Comparison of ENCODE assay signal across 24 mouse cellular contexts in the genomic region with DNA sequence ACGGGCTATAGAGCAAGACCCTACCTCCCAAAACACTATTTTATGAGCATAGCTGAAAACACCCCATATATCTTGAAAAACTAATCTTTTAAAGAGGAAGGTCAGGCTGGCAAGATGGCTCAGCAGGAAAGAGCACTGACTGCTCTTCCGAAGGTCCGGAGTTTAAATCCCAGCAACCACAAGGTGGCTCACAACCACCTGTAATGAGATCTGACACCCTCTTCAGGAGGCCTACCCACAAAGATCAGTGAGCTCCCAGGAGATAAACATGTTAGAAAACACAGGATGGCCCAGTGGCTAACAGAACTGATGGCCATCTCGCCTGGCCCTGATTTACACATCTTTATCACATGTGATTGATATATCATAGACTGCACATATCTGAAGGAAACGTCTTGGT. TPM values are rescaled to one million over a fixed set of nuclear protein-coding genes. Genes with fewer than 3 reads are reported as not detected.
DNase-seq lines count a peak whose midpoint lies in the region; ATAC-seq and TF ChIP-seq lines count a peak whose summit lies in the region.
"Had no signal": no experiment of that assay in that cellular context is flagged by ENCODE, and none has a peak within 500 bp of the region (broad histone marks: within the 10 kb centered on the region; RNA-seq: fewer than 3 reads in every experiment).

No protein-coding gene starts in this region.

- H3K79me2 ChIP-seq in MEL (ENCODE audit: control insufficient read depth, insufficient read depth, low read length, poor library complexity), result no peaks in the 10 kb centered on the region

- ATAC-seq in intestine, postnatal 0 days, result no peak
- no peak for ATAC-seq in intestine, embryonic 16.5 days
- no peak for ATAC-seq in lung, postnatal 0 days
- no peak for ATAC-seq in hindbrain, embryonic 12.5 days (ENCODE audit: low FRiP score)
- ATAC-seq: activated CD4-positive, CD25-positive, alpha-beta regulatory T cell, adult 4 months had no signal

- H3K4me1 ChIP-seq in intestine, postnatal 0 days (replicated peaks; ENCODE audit: control insufficient read depth, insufficient read depth, low read length), result no peaks in the 10 kb centered on the region
- no peaks in the 10 kb centered on the region for H3K4me1 ChIP-seq in intestine, embryonic 16.5 days (ENCODE audit: control insufficient read depth, insufficient read depth, low read length)
- no peaks in the 10 kb centered on the region for H3K4me1 ChIP-seq in lung, postnatal 0 days (ENCODE audit: insufficient read depth, low read depth, low read length)
- peaks cover 2 to 13% of the 10 kb centered on the region in 2 experiments for H3K4me1 ChIP-seq in MEL (ENCODE audit: control insufficient read depth in 1 of 2, insufficient read depth in 2 of 2, low read length in 2 of 2)
- no peaks in the 10 kb centered on the region for H3K4me1 ChIP-seq in hindbrain, embryonic 12.5 days
- H3K4me1 ChIP-seq: embryonic facial prominence, embryonic 12.5 days; hindbrain, embryonic 13.5 days; limb, embryonic 13.5 days; liver, embryonic 13.5 days; midbrain, embryonic 12.5 days; neural tube, embryonic 12.5 days had no signal

- 46% methylated on average over 5 of the region's 5 CpGs for WGBS in intestine, postnatal 0 days
- WGBS in intestine, embryonic 16.5 days, result 45% methylated on average over 5 of the region's 5 CpGs
- WGBS in lung, postnatal 0 days, result 36% methylated on average over 5 of the region's 5 CpGs
- 51% methylated on average over 5 of the region's 5 CpGs for WGBS in hindbrain, embryonic 12.5 days

- TF ChIP-seq EP300 in lung, postnatal 0 days (IDR thresholded peaks at IDR 0.05), result no peak
- no peak for TF ChIP-seq EP300 in MEL (IDR thresholded peaks at IDR 0.05; ENCODE audit: low read depth in 1 of 2, low read length in 2 of 2)

- peak; percentile 46 for TF ChIP-seq CTCF in intestine, postnatal 0 days (IDR thresholded peaks at IDR 0.05; ENCODE audit: low read depth)
- TF ChIP-seq CTCF in lung, postnatal 0 days (IDR thresholded peaks at IDR 0.05), result peak; percentile 20; the same call in 1 of the 2 replicates
- TF ChIP-seq CTCF in MEL (IDR thresholded peaks at IDR 0.05 in 2 of 3, conservative IDR thresholded peaks at IDR 0.05 in 1 of 3; ENCODE audit: control insufficient read depth in 1 of 3, insufficient read depth in 1 of 3, low read depth in 2 of 3, low read length in 3 of 3, poor library complexity in 1 of 3, severe bottlenecking in 1 of 3), result no peak; a peak in 1 of 6 replicates

- no peaks in the 10 kb centered on the region for H3K36me3 ChIP-seq in intestine, postnatal 0 days (ENCODE audit: control insufficient read depth, insufficient read depth)
- no peaks in the 10 kb centered on the region for H3K36me3 ChIP-seq in intestine, embryonic 16.5 days (ENCODE audit: control insufficient read depth, insufficient read depth, low read length)
- no peaks in the 10 kb centered on the region for H3K36me3 ChIP-seq in lung, postnatal 0 days (ENCODE audit: insufficient read depth, low read length)
- peaks cover 0 to 11% of the 10 kb centered on the region in 2 experiments; a peak in 2 of 4 replicates for H3K36me3 ChIP-seq in MEL (ENCODE audit: control insufficient read depth in 1 of 2, insufficient read depth in 2 of 2, low read length in 2 of 2)
- no peaks in the 10 kb centered on the region for H3K36me3 ChIP-seq in hindbrain, embryonic 12.5 days
- H3K36me3 ChIP-seq: embryonic facial prominence, embryonic 12.5 days; hindbrain, embryonic 13.5 days; limb, embryonic 13.5 days; liver, embryonic 13.5 days; midbrain, embryonic 12.5 days; neural tube, embryonic 12.5 days had no signal

- H3K27ac ChIP-seq in intestine, postnatal 0 days (ENCODE audit: low read depth, low read length), result no peak overlapping the region
- H3K27ac ChIP-seq in intestine, embryonic 16.5 days (ENCODE audit: low read length), result no peak overlapping the region
- H3K27ac ChIP-seq in lung, postnatal 0 days (ENCODE audit: low read length), result no peak overlapping the region
- no peak overlapping the region for H3K27ac ChIP-seq in MEL (ENCODE audit: control insufficient read depth, low read depth, low read length)
- no peak overlapping the region for H3K27ac ChIP-seq in hindbrain, embryonic 12.5 days
- H3K27ac ChIP-seq: embryonic facial prominence, embryonic 12.5 days; hindbrain, embryonic 13.5 days; limb, embryonic 13.5 days; liver, embryonic 13.5 days; midbrain, embryonic 12.5 days; neural tube, embryonic 12.5 days had no signal

- no peaks in the 10 kb centered on the region for H3K27me3 ChIP-seq in intestine, postnatal 0 days (replicated peaks; ENCODE audit: control insufficient read depth, insufficient read depth, low read length)
- no peaks in the 10 kb centered on the region for H3K27me3 ChIP-seq in intestine, embryonic 16.5 days (replicated peaks; ENCODE audit: control insufficient read depth, insufficient read depth, low read length)
- no peaks in the 10 kb centered on the region for H3K27me3 ChIP-seq in lung, postnatal 0 days (replicated peaks; ENCODE audit: insufficient read depth, low read length)
- no peaks in the 10 kb centered on the region for H3K27me3 ChIP-seq in MEL (ENCODE audit: control insufficient read depth in 1 of 2, insufficient read depth in 2 of 2, low read length in 2 of 2)
- H3K27me3 ChIP-seq in hindbrain, embryonic 12.5 days, result no peaks in the 10 kb centered on the region
- H3K27me3 ChIP-seq: embryonic facial prominence, embryonic 12.5 days; limb, embryonic 13.5 days; liver, embryonic 13.5 days; midbrain, embryonic 12.5 days; neural tube, embryonic 12.5 days had no signal

- H3K9me3 ChIP-seq in intestine, postnatal 0 days (ENCODE audit: control insufficient read depth), result no peaks in the 10 kb centered on the region
- H3K9me3 ChIP-seq in intestine, embryonic 16.5 days (ENCODE audit: control insufficient read depth, low read length), result no peaks in the 10 kb centered on the region
- H3K9me3 ChIP-seq in lung, postnatal 0 days (ENCODE audit: low read length), result no peaks in the 10 kb centered on the region
- H3K9me3 ChIP-seq in MEL (replicated peaks; ENCODE audit: insufficient read depth, low read length), result no peaks in the 10 kb centered on the region
- no peaks in the 10 kb centered on the region for H3K9me3 ChIP-seq in hindbrain, embryonic 12.5 days (replicated peaks)
- H3K9me3 ChIP-seq: embryonic facial prominence, embryonic 12.5 days; hindbrain, embryonic 13.5 days; limb, embryonic 13.5 days; liver, embryonic 13.5 days; midbrain, embryonic 12.5 days; neural tube, embryonic 12.5 days had no signal

- no peak overlapping the region for H3K4me2 ChIP-seq in intestine, postnatal 0 days (replicated peaks; ENCODE audit: low read depth)
- H3K4me2 ChIP-seq in intestine, embryonic 16.5 days (ENCODE audit: low read depth, low read length), result no peak overlapping the region
- H3K4me2 ChIP-seq in lung, postnatal 0 days (replicated peaks; ENCODE audit: low read depth, low read length), result no peak overlapping the region
- no peak overlapping the region for H3K4me2 ChIP-seq in hindbrain, embryonic 12.5 days (replicated peaks)
- H3K4me2 ChIP-seq: embryonic facial prominence, embryonic 12.5 days; heart, embryonic 11.5 days; hindbrain, embryonic 13.5 days; limb, embryonic 13.5 days; liver, embryonic 13.5 days; midbrain, embryonic 12.5 days; neural tube, embryonic 12.5 days had no signal

- DNase-seq in lung, postnatal 0 days (ENCODE audit: low spot score), result no peak
- no peak for DNase-seq in lung, adult 18-20 months
- peak; percentile 1 for DNase-seq in MEL (ENCODE audit: low read depth, low spot score)
- peak; percentile 52 for DNase-seq in ZHBTc4 (ENCODE audit: low read depth, low spot score)
- no peak for DNase-seq in left cerebral cortex, adult 9 months (ENCODE audit: low spot score in 2 of 2)
- DNase-seq: adrenal gland, adult 8-10 months; cerebellum, adult 18-20 months; cerebellum, postnatal 25 days; heart, postnatal 10 days; liver, embryonic 13.5 days; retina, postnatal 1 day; right cerebral cortex, postnatal 25 days; spleen, adult 18-20 months; thymus, postnatal 25 days had no signal

- H3K4me3 ChIP-seq in intestine, postnatal 0 days (ENCODE audit: low read depth, low read length), result no peak overlapping the region
- no peak overlapping the region for H3K4me3 ChIP-seq in intestine, embryonic 16.5 days (ENCODE audit: low read length)
- no peak overlapping the region for H3K4me3 ChIP-seq in lung, postnatal 0 days (ENCODE audit: low read depth, low read length)
- H3K4me3 ChIP-seq in MEL (ENCODE audit: control insufficient read depth in 1 of 2, insufficient read depth in 1 of 2, low read depth in 2 of 2, low read length in 2 of 2), result no peak overlapping the region
- no peak overlapping the region for H3K4me3 ChIP-seq in hindbrain, embryonic 12.5 days
- H3K4me3 ChIP-seq: embryonic facial prominence, embryonic 12.5 days; hindbrain, embryonic 13.5 days; limb, embryonic 13.5 days; liver, embryonic 13.5 days; midbrain, embryonic 12.5 days; neural tube, embryonic 12.5 days had no signal

- no peak for TF ChIP-seq POLR2A in MEL (IDR thresholded peaks at IDR 0.05; ENCODE audit: control insufficient read depth in 1 of 2, insufficient read depth in 1 of 2, low read depth in 1 of 2, low read length in 2 of 2, poor library complexity in 1 of 2)

- H3K9ac ChIP-seq in intestine, postnatal 0 days (ENCODE audit: low read depth, low read length), result no peak overlapping the region
- H3K9ac ChIP-seq in intestine, embryonic 16.5 days (ENCODE audit: low read depth, low read length), result no peak overlapping the region
- no peak overlapping the region for H3K9ac ChIP-seq in lung, postnatal 0 days (replicated peaks; ENCODE audit: low read depth)
- no peak overlapping the region for H3K9ac ChIP-seq in MEL (ENCODE audit: control insufficient read depth, low read depth, low read length, poor library complexity, severe bottlenecking)
- H3K9ac ChIP-seq in hindbrain, embryonic 12.5 days, result no peak overlapping the region
- H3K9ac ChIP-seq: embryonic facial prominence, embryonic 12.5 days; hindbrain, embryonic 13.5 days; limb, embryonic 13.5 days; liver, embryonic 13.5 days; midbrain, embryonic 12.5 days; neural tube, embryonic 12.5 days had no signal

- no peak for TF ChIP-seq RAD21 in MEL (IDR thresholded peaks at IDR 0.05; ENCODE audit: low read depth, low read length)

RNA-seq across cellular contexts. Expression of a gene that starts 31.5 kb away (rescaled TPM):
- polyA plus RNA-seq in intestine, postnatal 0 days (2015; fragmentation: Nextera tagmentation; extraction: Ambion mirVana), result 7.0 and 8.2 TPM in 2 replicates
- 5.0 and 6.1 TPM in 2 replicates for polyA plus RNA-seq in intestine, embryonic 16.5 days (2015; fragmentation: Nextera tagmentation; extraction: Ambion mirVana)
- 11.6 and 12.2 TPM in 2 replicates for polyA plus RNA-seq in lung, postnatal 0 days (2015; fragmentation: Nextera tagmentation; extraction: Ambion mirVana)
- 0.69 and 0.85 TPM in 2 replicates for total RNA-seq in MEL (2012; rRNA removed)
- polyA plus RNA-seq in MEL (2012; ENCODE audit: insufficient read depth in 1 of 2, insufficient read length in 2 of 2, low read depth in 1 of 2, low replicate concordance in 2 of 2, missing spikeins in 1 of 2), result under 1 TPM in 1 of 2 experiments, not detected in 1; 0.89 TPM
- 21.5 and 21.7 TPM in 2 replicates for polyA plus RNA-seq in hindbrain, embryonic 12.5 days (2016; fragmentation: Nextera tagmentation; extraction: Ambion mirVana)

RNA-seq across cellular contexts. Expression of a gene that starts 41.2 kb away (rescaled TPM):
- 60.6 and 67.1 TPM in 2 replicates for polyA plus RNA-seq in intestine, postnatal 0 days (2015; fragmentation: Nextera tagmentation; extraction: Ambion mirVana)
- polyA plus RNA-seq in intestine, embryonic 16.5 days (2015; fragmentation: Nextera tagmentation; extraction: Ambion mirVana), result 90.2 and 93.9 TPM in 2 replicates
- polyA plus RNA-seq in lung, postnatal 0 days (2015; fragmentation: Nextera tagmentation; extraction: Ambion mirVana), result 36.1 and 37.2 TPM in 2 replicates
- total RNA-seq in MEL (2012; rRNA removed), result 262 and 268 TPM in 2 replicates
- 100 to 1,000 TPM in 1 of 2 experiments, not detected in 1; 819 TPM for polyA plus RNA-seq in MEL (2012; ENCODE audit: insufficient read depth in 1 of 2, insufficient read length in 2 of 2, low read depth in 1 of 2, low replicate concordance in 2 of 2, missing spikeins in 1 of 2)
- polyA plus RNA-seq in hindbrain, embryonic 12.5 days (2016; fragmentation: Nextera tagmentation; extraction: Ambion mirVana), result 115 and 120 TPM in 2 replicates

RNA-seq across cellular contexts. Expression of a gene that starts 57.0 kb away (rescaled TPM):
- polyA plus RNA-seq in intestine, postnatal 0 days (2015; fragmentation: Nextera tagmentation; extraction: Ambion mirVana), result 3.1 and 3.7 TPM in 2 replicates
- 0.77 and 0.98 TPM in 2 replicates for polyA plus RNA-seq in intestine, embryonic 16.5 days (2015; fragmentation: Nextera tagmentation; extraction: Ambion mirVana)
- 3.0 and 4.3 TPM in 2 replicates for polyA plus RNA-seq in lung, postnatal 0 days (2015; fragmentation: Nextera tagmentation; extraction: Ambion mirVana)
- total RNA-seq in MEL (2012; rRNA removed), result not detected in 2 replicates
- not detected for polyA plus RNA-seq in MEL (2012; ENCODE audit: insufficient read depth in 1 of 2, insufficient read length in 2 of 2, low read depth in 1 of 2, low replicate concordance in 2 of 2, missing spikeins in 1 of 2)
- polyA plus RNA-seq in hindbrain, embryonic 12.5 days (2016; fragmentation: Nextera tagmentation; extraction: Ambion mirVana), result 19.3 and 20.0 TPM in 2 replicates

Comparison
In these comparisons a context has a peak if more than half of its experiments do, and no peak if none do; other contexts are left out.
1. CTCF ChIP-seq: peak in intestine, postnatal 0 days (single experiment) and lung, postnatal 0 days (single experiment); none in MEL (0 of 3).
2. DNase-seq: peak in MEL (single experiment) and ZHBTc4 (single experiment); none in lung, postnatal 0 days (single experiment), lung, adult 18-20 months (0 of 2) and left cerebral cortex, adult 9 months (0 of 2).